Mouse (Mus musculus): ENCODE results near the gene Ssb.
"Not testable (repeated sequence)": the region's sequence is repeated elsewhere in the genome, so short reads cannot be mapped to it uniquely, and the experiment has no call there.

Gene Ssb

GRCm38 (mm10) chr2:69883990-69884391 is 22.6 kb downstream of the Ssb start:
- peak; percentile 21 for DNase-seq

- no peak for DNase-seq
Observed at GRCm38 (mm10) chr2:69884581-69884980, 23.2 kb downstream of the Ssb start.

- DNase-seq = no peak
Observed at GRCm38 (mm10) chr2:69885050-69885449, 23.7 kb downstream of the Ssb start.

- peak; percentile 92 for DNase-seq
Observed at GRCm38 (mm10) chr2:69885451-69886305, 24.3 kb downstream of the Ssb start, which contains the start of gene Mettl5. Mettl5 (minus strand) TSS chr2:69885615.

GRCm38 (mm10) chr2:69888957-69889356 is 27.6 kb downstream of the Ssb start:
- no peak for DNase-seq

- no peak for DNase-seq
Observed at GRCm38 (mm10) chr2:69890843-69891242, 29.5 kb downstream of the Ssb start.

- DNase-seq = no peak
Observed at GRCm38 (mm10) chr2:69893145-69893544, 31.8 kb downstream of the Ssb start.

GRCm38 (mm10) chr2:69893891-69894290 is 32.5 kb downstream of the Ssb start:
- DNase-seq = no peak

- DNase-seq = peak; percentile 20
Observed at GRCm38 (mm10) chr2:69895502-69896223, 34.3 kb downstream of the Ssb start.

- DNase-seq = no peak
Observed at GRCm38 (mm10) chr2:69896224-69896581, 34.8 kb downstream of the Ssb start.

GRCm38 (mm10) chr2:69897039-69897617 is 35.8 kb downstream of the Ssb start, which contains the start of gene Ubr3:
Ubr3 (plus strand) TSS chr2:69897246.
- DNase-seq = peak; percentile 100

GRCm38 (mm10) chr2:69897618-69898575 is 36.5 kb downstream of the Ssb start:
- DNase-seq = peak; percentile 51

- DNase-seq = no peak
Observed at GRCm38 (mm10) chr2:69903541-69903940, 42.2 kb downstream of the Ssb start.

- DNase-seq = not testable (repeated sequence)
Observed at GRCm38 (mm10) chr2:69907394-69907793, 46.0 kb downstream of the Ssb start.

GRCm38 (mm10) chr2:69912801-69913200 is 51.4 kb downstream of the Ssb start:
- DNase-seq = no peak

GRCm38 (mm10) chr2:69917301-69917700 is 55.9 kb downstream of the Ssb start:
- DNase-seq = no peak

All from thymus, postnatal 14 days (tissue).